Mouse (Mus musculus) embryonic facial prominence, embryonic 12.5 days (tissue): ENCODE data around the gene Gpr3. TPM values are rescaled to one million over a fixed set of nuclear protein-coding genes. Genes with fewer than 3 reads are reported as not detected.

Experiments
- ATAC-seq: fragments of 200-750 bp; cut with Nextera tagmentation; 2 replicates; pipeline ENCODE4 v1.8.0; 2017; ENCODE audit not compliant: insufficient number of reproducible peaks, insufficient read depth, low FRiP score, low TSS enrichment
- H3K27ac ChIP-seq: fragments of 300-500 bp; sonication (generic); 2 replicates; pipeline ENCODE4 v1.5.1; 2016; ENCODE audit warnings: mild to moderate bottlenecking
- H3K27me3 ChIP-seq: fragments of 300-500 bp; sonication (generic); 2 replicates; pipeline ENCODE4 v1.6.1; 2016; ENCODE audit warnings: mild to moderate bottlenecking, moderate library complexity
- H3K36me3 ChIP-seq: fragments of 300-500 bp; sonication (generic); 2 replicates; pipeline ENCODE4 v1.6.1; 2016; ENCODE audit warnings: mild to moderate bottlenecking
- H3K4me1 ChIP-seq: fragments of 300-500 bp; sonication (generic); 2 replicates; pipeline ENCODE4 v1.6.1; 2016
- H3K4me2 ChIP-seq: fragments of 300-500 bp; sonication (generic); replicated peaks from 2 replicates; pipeline ENCODE4 v1.6.1; 2016; ENCODE audit warnings: mild to moderate bottlenecking, moderate library complexity
- H3K4me3 ChIP-seq: fragments of 300-500 bp; sonication (generic); 2 replicates; pipeline ENCODE4 v1.5.1; 2016; ENCODE audit warnings: mild to moderate bottlenecking
- H3K9ac ChIP-seq: fragments of 300-500 bp; sonication (generic); 2 replicates; pipeline ENCODE4 v1.6.1; 2016; ENCODE audit warnings: mild to moderate bottlenecking, moderate library complexity
- H3K9me3 ChIP-seq: fragments of 300-500 bp; sonication (generic); 2 replicates; pipeline ENCODE4 v1.6.1; 2016; ENCODE audit warnings: mild to moderate bottlenecking, moderate library complexity
- WGBS: fragments of 180-500 bp; shearing (Covaris S2); methylation state at CpG from one replicate; pipeline ENCODE4 v1.1.7; 2016; 5-methylcytosine and 5-hydroxymethylcytosine counted together
- polyA plus RNA-seq: library from polyadenylated mRNA; unstranded; fragments of >200 nt; fragmentation: Nextera tagmentation; extraction: Ambion mirVana; gene quantifications from 2 replicates; pipeline ENCODE4 v1.2.1, GENCODE M21; 2016

The Gpr3 gene
- polyA plus RNA-seq, 1 experiment from 2014 or later: not detected

GRCm38 (mm10) chr4:133229582-133229981 is 17.2 kb upstream of the Gpr3 start:
- Histone ChIP-seq H3K9me3 (no peaks in the 10 kb centered on the region), H3K9ac (no peak overlapping the region), H3K4me1 (0 out of 2 replicates have a peak, but pooled peaks cover 6% of the 10 kb centered on the region), H3K4me3 (no peak overlapping the region), H3K27ac (peak overlapping the region; percentile 30), H3K36me3 (no peaks in the 10 kb centered on the region), H3K4me2 (no peak overlapping the region), H3K27me3 (0 out of 2 replicates have a peak, but pooled peaks cover 3% of the 10 kb centered on the region)
- ATAC-seq: no peak
- WGBS: 50% methylated on average over 8 of the region's 8 CpGs

GRCm38 (mm10) chr4:133227636-133228035 is 15.3 kb upstream of the Gpr3 start:
- Histone ChIP-seq H3K9ac (no peak overlapping the region), H3K9me3 (no peaks in the 10 kb centered on the region), H3K4me1 (peaks cover 14% of the 10 kb centered on the region; the same call in 1 of the 2 replicates), H3K36me3 (no peaks in the 10 kb centered on the region), H3K4me3 (no peak overlapping the region), H3K4me2 (no peak overlapping the region), H3K27me3 (0 out of 2 replicates have a peak, but pooled peaks cover 3% of the 10 kb centered on the region), H3K27ac (no peak overlapping the region)
- WGBS: 51% methylated on average over 8 of the region's 8 CpGs
- ATAC-seq: no peak

GRCm38 (mm10) chr4:133226073-133226472 is 13.7 kb upstream of the Gpr3 start:
- Histone ChIP-seq H3K9ac (no peak overlapping the region), H3K4me3 (no peak overlapping the region), H3K36me3 (no peaks in the 10 kb centered on the region), H3K27me3 (peaks cover 15% of the 10 kb centered on the region), H3K9me3 (no peaks in the 10 kb centered on the region), H3K27ac (no peak overlapping the region), H3K4me1 (peaks cover 17% of the 10 kb centered on the region; the same call in 1 of the 2 replicates), H3K4me2 (no peak overlapping the region)
- no peak for ATAC-seq
- 59% methylated on average over 10 of the region's 10 CpGs for WGBS

GRCm38 (mm10) chr4:133223875-133224274 is 11.5 kb upstream of the Gpr3 start:
- Histone ChIP-seq H3K27me3 (peaks cover 28% of the 10 kb centered on the region), H3K9ac (0 out of 2 replicates have a peak overlapping the region, but pooled peaks have one; percentile 7)
- ATAC-seq: no peak

GRCm38 (mm10) chr4:133221701-133222100 is 9.4 kb upstream of the Gpr3 start:
- WGBS: 82% methylated on average over 8 of the region's 8 CpGs
- Histone ChIP-seq H3K4me1 (peaks cover 17% of the 10 kb centered on the region), H3K4me2 (no peak overlapping the region), H3K9ac (no peak overlapping the region), H3K36me3 (no peaks in the 10 kb centered on the region), H3K27me3 (peaks cover 28% of the 10 kb centered on the region), H3K4me3 (no peak overlapping the region), H3K27ac (no peak overlapping the region), H3K9me3 (no peaks in the 10 kb centered on the region)
- no peak for ATAC-seq

More at GRCm38 (mm10) chr4:133223875-133224274, 11.5 kb upstream of the Gpr3 start:
- Histone ChIP-seq H3K27ac (0 out of 2 replicates have a peak overlapping the region, but pooled peaks have one; percentile 11), H3K4me3 (no peak overlapping the region), H3K4me1 (peaks cover 17% of the 10 kb centered on the region; the same call in 1 of the 2 replicates), H3K9me3 (no peaks in the 10 kb centered on the region), H3K36me3 (no peaks in the 10 kb centered on the region), H3K4me2 (no peak overlapping the region)
- 41% methylated on average over 5 of the region's 5 CpGs for WGBS

- no peak for ATAC-seq
- no peaks in the 10 kb centered on the region for H3K36me3 ChIP-seq
- H3K27ac ChIP-seq: no peak overlapping the region
- peak overlapping the region; percentile 59 for H3K4me2 ChIP-seq
- H3K9ac ChIP-seq: peak overlapping the region; percentile 34
- H3K27me3 ChIP-seq: peaks cover 25% of the 10 kb centered on the region
- 1% methylated on average over 25 of the region's 25 CpGs for WGBS
- peaks cover 17% of the 10 kb centered on the region for H3K4me1 ChIP-seq
- H3K4me3 ChIP-seq: peak overlapping the region; percentile 30
- no peaks in the 10 kb centered on the region for H3K9me3 ChIP-seq
These were observed 8.3 kb upstream of the Gpr3 start for GRCm38 (mm10) chr4:133220656-133221055.

GRCm38 (mm10) chr4:133218745-133219144 is 6.4 kb upstream of the Gpr3 start:
- no peak overlapping the region for H3K4me2 ChIP-seq
- H3K27ac ChIP-seq: no peak overlapping the region
- no peaks in the 10 kb centered on the region for H3K9me3 ChIP-seq
- peaks cover 33% of the 10 kb centered on the region for H3K27me3 ChIP-seq
- H3K4me1 ChIP-seq: peaks cover 11% of the 10 kb centered on the region
- H3K4me3 ChIP-seq: no peak overlapping the region
- no peaks in the 10 kb centered on the region for H3K36me3 ChIP-seq
- 84% methylated on average over 3 of the region's 3 CpGs for WGBS
- H3K9ac ChIP-seq: no peak overlapping the region
- no peak for ATAC-seq

- Histone ChIP-seq H3K27me3 (peaks cover 43% of the 10 kb centered on the region), H3K9me3 (no peaks in the 10 kb centered on the region), H3K9ac (0 out of 2 replicates have a peak overlapping the region, but pooled peaks have one; percentile 17), H3K36me3 (no peaks in the 10 kb centered on the region), H3K4me3 (no peak overlapping the region), H3K27ac (no peak overlapping the region), H3K4me1 (peaks cover 16% of the 10 kb centered on the region), H3K4me2 (no peak overlapping the region)
- 3% methylated on average over 5 of the region's 5 CpGs for WGBS
- no peak for ATAC-seq
These were observed 5.3 kb upstream of the Gpr3 start for GRCm38 (mm10) chr4:133217641-133218040.

GRCm38 (mm10) chr4:133213661-133214060 is 1.3 kb upstream of the Gpr3 start:
- Histone ChIP-seq H3K9me3 (no peaks in the 10 kb centered on the region), H3K27ac (no peak overlapping the region), H3K27me3 (peaks cover 41% of the 10 kb centered on the region), H3K4me1 (peaks cover 15% of the 10 kb centered on the region), H3K36me3 (no peaks in the 10 kb centered on the region), H3K4me2 (peak overlapping the region; percentile 99), H3K4me3 (no peak overlapping the region), H3K9ac (no peak overlapping the region)
- no peak for ATAC-seq
- WGBS: 12% methylated on average over 10 of the region's 10 CpGs

- peak overlapping the region; percentile 65 for H3K4me3 ChIP-seq
- no peak overlapping the region for H3K9ac ChIP-seq
- H3K4me2 ChIP-seq: peak overlapping the region; percentile 99
- no peaks in the 10 kb centered on the region for H3K9me3 ChIP-seq
- no peak overlapping the region for H3K27ac ChIP-seq
- 2% methylated on average over 9 of the region's 9 CpGs for WGBS
- H3K27me3 ChIP-seq: peaks cover 41% of the 10 kb centered on the region
- peaks cover 15% of the 10 kb centered on the region for H3K4me1 ChIP-seq
- no peaks in the 10 kb centered on the region for H3K36me3 ChIP-seq
- ATAC-seq: no peak
These were observed 893 bp upstream of the Gpr3 start for GRCm38 (mm10) chr4:133213268-133213590.

- H3K36me3 ChIP-seq: no peaks in the 10 kb centered on the region
- H3K4me3 ChIP-seq: peak overlapping the region; percentile 65
- H3K27ac ChIP-seq: no peak overlapping the region
- ATAC-seq: peak; percentile 38; the same call in 1 of the 2 replicates
- 2% methylated on average over 44 of the region's 44 CpGs for WGBS
- no peaks in the 10 kb centered on the region for H3K9me3 ChIP-seq
- H3K4me2 ChIP-seq: peak overlapping the region; percentile 99
- H3K9ac ChIP-seq: peak overlapping the region; percentile 63
- H3K27me3 ChIP-seq: peaks cover 41% of the 10 kb centered on the region
- peaks cover 15% of the 10 kb centered on the region for H3K4me1 ChIP-seq
These were observed 379 bp upstream of the Gpr3 start for GRCm38 (mm10) chr4:133212562-133213267.

- ATAC-seq: no peak
- H3K4me2 ChIP-seq: no peak overlapping the region
- 91% methylated on average over 19 of the region's 19 CpGs for WGBS
- H3K4me3 ChIP-seq: no peak overlapping the region
- H3K27ac ChIP-seq: no peak overlapping the region
- no peak overlapping the region for H3K9ac ChIP-seq
- H3K27me3 ChIP-seq: peaks cover 41% of the 10 kb centered on the region
- H3K36me3 ChIP-seq: no peaks in the 10 kb centered on the region
- H3K4me1 ChIP-seq: peaks cover 15% of the 10 kb centered on the region
- no peaks in the 10 kb centered on the region for H3K9me3 ChIP-seq
These were observed 1.4 kb downstream of the Gpr3 start for GRCm38 (mm10) chr4:133210788-133211390.
